Mouse (Mus musculus): Measurements from ENCODE around the gene Susd6.

- TF ChIP-seq CTCF (IDR thresholded peaks at IDR 0.05; ENCODE audit: insufficient read depth, low read depth, low read length) (no peak), POLR2A (IDR thresholded peaks at IDR 0.05; ENCODE audit: insufficient read depth, low read depth, low read length) (no peak)
Observed at GRCm38 (mm10) chr12:80881121-80881520, 90.8 kb downstream of the Susd6 start.

Data from olfactory bulb, adult 2 months (tissue).